Mouse (Mus musculus): Measurements from ENCODE around the gene Gm36864. TPM values are rescaled to one million over a fixed set of nuclear protein-coding genes. Genes with fewer than 3 reads are reported as not detected.
A peak's percentile ranks its signal among the peaks of the same experiment; 100 is the strongest.
"Not testable (repeated sequence)": the region's sequence is repeated elsewhere in the genome, so short reads cannot be mapped to it uniquely, and the experiment has no call there.

Gene Gm36864
- polyA plus RNA-seq, 1 experiment from 2014 or later: not detected

- 82% methylated on average over 6 of the region's 6 CpGs for WGBS
Measured at GRCm38 (mm10) chr7:44222335-44222734, 13.6 kb upstream of the Gm36864 start.

GRCm38 (mm10) chr7:44225076-44225475 lies 10.9 kb upstream of the Gm36864 start, which contains the start of gene Klk1:
Gene Klk1, plus strand, starts transcription at chr7:44225360.
- ATAC-seq (ENCODE audit: insufficient read depth, low FRiP score, low TSS enrichment): no peak
- H3K9ac ChIP-seq (ENCODE audit: low read length): no peak within 1 kb of the TSS
- WGBS: 50% methylated on average over 1 of the region's 1 CpGs

More at GRCm38 (mm10) chr7:44222335-44222734, 13.6 kb upstream of the Gm36864 start:
- H3K36me3 ChIP-seq (ENCODE audit: control insufficient read depth, insufficient read depth, low read length); H3K4me2 ChIP-seq (ENCODE audit: low read depth); H3K9ac ChIP-seq (ENCODE audit: low read length); H3K4me1 ChIP-seq (ENCODE audit: control insufficient read depth, insufficient read depth, low read length); H3K9me3 ChIP-seq (ENCODE audit: control insufficient read depth, low read length); DNase-seq (ENCODE audit: low spot score); H3K27ac ChIP-seq (ENCODE audit: low read depth, low read length); H3K4me3 ChIP-seq (ENCODE audit: low read depth, low read length); H3K27me3 ChIP-seq (ENCODE audit: control insufficient read depth, insufficient read depth, low read length); ATAC-seq (ENCODE audit: insufficient read depth, low FRiP score, low TSS enrichment): not testable (repeated sequence)

GRCm38 (mm10) chr7:44239913-44240312 lies 3.9 kb downstream of the Gm36864 start:
- Histone ChIP-seq H3K27ac (ENCODE audit: low read depth, low read length) (no peak overlapping the region), H3K9ac (ENCODE audit: low read length) (no peak overlapping the region), H3K4me2 (ENCODE audit: low read depth) (no peak overlapping the region), H3K36me3 (ENCODE audit: control insufficient read depth, insufficient read depth, low read length) (no peaks in the 10 kb centered on the region), H3K4me1 (ENCODE audit: control insufficient read depth, insufficient read depth, low read length) (no peaks in the 10 kb centered on the region), H3K4me3 (ENCODE audit: low read depth, low read length) (no peak overlapping the region), H3K9me3 (ENCODE audit: control insufficient read depth, low read length) (no peaks in the 10 kb centered on the region), H3K27me3 (ENCODE audit: control insufficient read depth, insufficient read depth, low read length) (no peaks in the 10 kb centered on the region)
- ATAC-seq (ENCODE audit: insufficient read depth, low FRiP score, low TSS enrichment) (no peak), DNase-seq (ENCODE audit: low spot score) (no peak)
- WGBS: 55% methylated on average over 2 of the region's 2 CpGs

More at GRCm38 (mm10) chr7:44225076-44225475, 10.9 kb upstream of the Gm36864 start, which contains the start of gene Klk1:
- DNase-seq (ENCODE audit: low spot score): no peak
- H3K9me3 ChIP-seq (ENCODE audit: control insufficient read depth, low read length): no peaks in the 10 kb centered on the region
- no peak within 1 kb of the TSS for H3K4me3 ChIP-seq (ENCODE audit: low read depth, low read length)
- no peak within 1 kb of the TSS for H3K4me2 ChIP-seq (ENCODE audit: low read depth)
- no peak within 1 kb of the TSS for H3K27ac ChIP-seq (ENCODE audit: low read depth, low read length)
- no peaks in the 10 kb centered on the region for H3K36me3 ChIP-seq (ENCODE audit: control insufficient read depth, insufficient read depth, low read length)
- H3K4me1 ChIP-seq (ENCODE audit: control insufficient read depth, insufficient read depth, low read length): no peaks in the 10 kb centered on the region
- H3K27me3 ChIP-seq (ENCODE audit: control insufficient read depth, insufficient read depth, low read length): no peaks in the 10 kb centered on the region

- Histone ChIP-seq H3K9ac (ENCODE audit: low read length) (no peak overlapping the region), H3K27me3 (ENCODE audit: control insufficient read depth, insufficient read depth, low read length) (no peaks in the 10 kb centered on the region), H3K4me3 (ENCODE audit: low read depth, low read length) (no peak overlapping the region), H3K9me3 (ENCODE audit: control insufficient read depth, low read length) (no peaks in the 10 kb centered on the region), H3K27ac (ENCODE audit: low read depth, low read length) (no peak overlapping the region), H3K4me1 (ENCODE audit: control insufficient read depth, insufficient read depth, low read length) (peaks cover 3% of the 10 kb centered on the region), H3K4me2 (ENCODE audit: low read depth) (no peak overlapping the region), H3K36me3 (ENCODE audit: control insufficient read depth, insufficient read depth, low read length) (no peaks in the 10 kb centered on the region)
- DNase-seq (ENCODE audit: low spot score) (no peak), ATAC-seq (ENCODE audit: insufficient read depth, low FRiP score, low TSS enrichment) (no peak)
- WGBS: 58% methylated on average over 1 of the region's 1 CpGs
Measured at GRCm38 (mm10) chr7:44240712-44241111, 4.7 kb downstream of the Gm36864 start.

GRCm38 (mm10) chr7:44241163-44241562 lies 5.2 kb downstream of the Gm36864 start:
- H3K4me2 ChIP-seq (ENCODE audit: low read depth): no peak overlapping the region
- DNase-seq (ENCODE audit: low spot score) (no peak), ATAC-seq (ENCODE audit: insufficient read depth, low FRiP score, low TSS enrichment) (no peak)
- no peak overlapping the region for H3K9ac ChIP-seq (ENCODE audit: low read length)
- H3K27ac ChIP-seq (ENCODE audit: low read depth, low read length): no peak overlapping the region
- WGBS: 86% methylated on average over 2 of the region's 2 CpGs
- H3K9me3 ChIP-seq (ENCODE audit: control insufficient read depth, low read length): no peaks in the 10 kb centered on the region
- no peak overlapping the region for H3K4me3 ChIP-seq (ENCODE audit: low read depth, low read length)
- peaks cover 3% of the 10 kb centered on the region for H3K4me1 ChIP-seq (ENCODE audit: control insufficient read depth, insufficient read depth, low read length)
- no peaks in the 10 kb centered on the region for H3K27me3 ChIP-seq (ENCODE audit: control insufficient read depth, insufficient read depth, low read length)
- H3K36me3 ChIP-seq (ENCODE audit: control insufficient read depth, insufficient read depth, low read length): no peaks in the 10 kb centered on the region

- Histone ChIP-seq H3K27ac (ENCODE audit: low read depth, low read length) (no peak overlapping the region), H3K9me3 (ENCODE audit: control insufficient read depth, low read length) (no peaks in the 10 kb centered on the region), H3K9ac (ENCODE audit: low read length) (no peak overlapping the region), H3K36me3 (ENCODE audit: control insufficient read depth, insufficient read depth, low read length) (peaks cover 2% of the 10 kb centered on the region), H3K27me3 (ENCODE audit: control insufficient read depth, insufficient read depth, low read length) (no peaks in the 10 kb centered on the region), H3K4me3 (ENCODE audit: low read depth, low read length) (no peak overlapping the region), H3K4me1 (ENCODE audit: control insufficient read depth, insufficient read depth, low read length) (peaks cover 10% of the 10 kb centered on the region), H3K4me2 (ENCODE audit: low read depth) (no peak overlapping the region)
- no peak for ATAC-seq (ENCODE audit: insufficient read depth, low FRiP score, low TSS enrichment)
- no peak for DNase-seq (ENCODE audit: low spot score)
- WGBS: 53% methylated on average over 1 of the region's 1 CpGs
Measured at GRCm38 (mm10) chr7:44244080-44244479, 8.1 kb downstream of the Gm36864 start.

- peak within 1 kb of the TSS; percentile 90 for H3K4me3 ChIP-seq (ENCODE audit: low read depth, low read length)
- no peaks in the 10 kb centered on the region for H3K9me3 ChIP-seq (ENCODE audit: control insufficient read depth, low read length)
- no peaks in the 10 kb centered on the region for H3K27me3 ChIP-seq (ENCODE audit: control insufficient read depth, insufficient read depth, low read length)
- ATAC-seq (ENCODE audit: insufficient read depth, low FRiP score, low TSS enrichment) (peak; percentile 81), DNase-seq (ENCODE audit: low spot score) (peak; percentile 93)
- H3K36me3 ChIP-seq (ENCODE audit: control insufficient read depth, insufficient read depth, low read length): peaks cover 16% of the 10 kb centered on the region
- WGBS: under 1% methylated on average over 62 of the region's 62 CpGs
- H3K4me1 ChIP-seq (ENCODE audit: control insufficient read depth, insufficient read depth, low read length): peaks cover 10% of the 10 kb centered on the region
- peak within 1 kb of the TSS; percentile 84 for H3K27ac ChIP-seq (ENCODE audit: low read depth, low read length)
- H3K4me2 ChIP-seq (ENCODE audit: low read depth): peak within 1 kb of the TSS; percentile 75
- H3K9ac ChIP-seq (ENCODE audit: low read length): peak within 1 kb of the TSS; percentile 94
Measured at GRCm38 (mm10) chr7:44246055-44246983, 10.3 kb downstream of the Gm36864 start, which contains the start of the genes 1700028J19Rik and 2410002F23Rik. Gene 1700028J19Rik, minus strand, starts transcription at chr7:44246695. Gene 2410002F23Rik, plus strand, starts transcription at chr7:44246722.

- peaks cover 16% of the 10 kb centered on the region for H3K36me3 ChIP-seq (ENCODE audit: control insufficient read depth, insufficient read depth, low read length)
- peak overlapping the region; percentile 90 for H3K4me3 ChIP-seq (ENCODE audit: low read depth, low read length)
- H3K9ac ChIP-seq (ENCODE audit: low read length): peak overlapping the region; percentile 94
- no peaks in the 10 kb centered on the region for H3K9me3 ChIP-seq (ENCODE audit: control insufficient read depth, low read length)
- WGBS: under 1% methylated on average over 23 of the region's 23 CpGs
- DNase-seq (ENCODE audit: low spot score): peak; percentile 70
- no peaks in the 10 kb centered on the region for H3K27me3 ChIP-seq (ENCODE audit: control insufficient read depth, insufficient read depth, low read length)
- peak overlapping the region; percentile 75 for H3K4me2 ChIP-seq (ENCODE audit: low read depth)
- ATAC-seq (ENCODE audit: insufficient read depth, low FRiP score, low TSS enrichment): peak; percentile 50
- H3K4me1 ChIP-seq (ENCODE audit: control insufficient read depth, insufficient read depth, low read length): peaks cover 10% of the 10 kb centered on the region
- peak overlapping the region; percentile 84 for H3K27ac ChIP-seq (ENCODE audit: low read depth, low read length)
Measured at GRCm38 (mm10) chr7:44246984-44247470, 11.1 kb downstream of the Gm36864 start.

Measured in neural tube, embryonic 11.5 days (tissue).